Mouse (Mus musculus) MN1 (cell line): ENCODE data around the gene Ptprg.
"Not testable (repeated sequence)": the region's sequence is repeated elsewhere in the genome, so short reads cannot be mapped to it uniquely, and the experiment has no call there.

Experiments
- DNase-seq: peaks from one replicate; pipeline ENCODE4 v3.0.0-alpha.2; 2016; ENCODE audit warnings: low spot score

Gene Ptprg

DNA sequence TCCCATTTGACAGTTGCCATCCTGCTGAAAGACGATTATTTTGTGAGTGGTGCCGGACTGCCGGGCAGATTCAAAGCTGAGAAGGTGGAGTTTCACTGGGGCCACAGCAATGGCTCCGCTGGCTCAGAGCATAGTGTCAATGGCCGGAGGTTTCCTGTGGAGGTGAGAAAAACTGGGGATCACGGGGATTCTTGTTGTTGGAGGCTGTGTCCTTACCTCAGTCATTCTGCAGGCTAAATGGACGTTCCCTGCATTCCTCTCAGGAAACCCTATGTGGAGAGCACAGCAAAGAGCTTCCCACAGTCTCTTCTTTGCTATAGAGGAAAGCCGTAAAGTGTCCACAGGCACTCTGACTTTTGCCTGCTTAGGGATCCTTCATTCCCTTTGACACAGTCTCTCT is 409.2 kb downstream of the Ptprg start:
- no peak for DNase-seq

DNA sequence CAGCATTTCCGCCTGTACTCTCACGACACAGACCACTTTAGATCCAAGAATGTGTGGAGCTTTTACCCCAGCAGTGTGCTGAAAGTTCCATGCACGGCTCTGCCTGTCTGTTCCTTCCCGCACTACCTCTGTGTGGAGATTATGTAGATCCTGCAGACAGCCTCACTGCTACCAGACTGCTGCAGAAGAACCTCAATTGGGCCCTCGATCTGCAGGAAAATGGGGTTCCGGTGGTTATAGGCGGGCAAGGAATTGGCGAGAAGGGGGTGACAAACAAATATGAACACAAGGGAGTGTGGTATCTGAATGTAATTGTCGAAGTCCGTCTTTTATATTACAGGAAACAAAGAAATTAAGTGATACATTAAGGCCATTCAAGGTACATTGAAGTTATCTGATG is 410.5 kb downstream of the Ptprg start:
- DNase-seq, result no peak

DNA sequence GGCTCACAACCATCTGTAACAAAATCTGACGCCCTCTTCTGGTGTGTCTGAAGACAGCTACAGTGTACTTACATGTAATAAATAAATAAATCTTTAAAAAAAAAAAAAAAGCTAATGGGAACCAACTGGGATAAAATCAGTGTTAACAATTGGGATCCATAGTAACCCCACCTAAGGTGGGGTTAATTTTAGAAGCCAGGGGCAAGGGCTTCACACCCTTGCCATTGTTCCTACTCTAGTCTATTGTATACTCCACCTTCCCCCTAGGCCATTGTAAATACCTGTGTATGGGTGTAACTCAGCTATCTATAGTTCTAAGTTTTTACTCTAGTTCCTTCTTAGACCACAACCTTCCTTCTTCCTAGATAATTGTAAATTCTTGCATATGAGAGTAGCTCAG is 411.0 kb downstream of the Ptprg start:
- not testable (repeated sequence) for DNase-seq

DNA sequence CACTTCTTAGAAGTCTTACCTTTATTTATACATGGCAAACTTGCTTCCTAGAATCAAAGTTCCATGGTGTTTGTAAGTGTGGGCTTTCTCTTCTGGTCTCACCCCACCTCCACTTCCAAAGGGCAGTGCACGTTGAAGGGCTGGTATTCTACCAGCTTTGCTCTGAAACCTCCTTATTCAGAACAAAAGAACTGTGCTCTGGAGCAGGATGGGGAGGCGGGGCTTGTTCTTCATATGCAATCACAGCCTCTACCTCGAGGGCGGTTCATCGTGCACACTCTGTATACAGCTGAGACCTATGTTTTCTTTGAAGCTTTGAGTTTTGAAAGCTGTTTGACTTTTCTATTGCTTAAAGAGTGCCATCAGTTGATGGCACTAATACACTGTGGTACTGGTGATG is 412.5 kb downstream of the Ptprg start:
- no peak for DNase-seq

DNA sequence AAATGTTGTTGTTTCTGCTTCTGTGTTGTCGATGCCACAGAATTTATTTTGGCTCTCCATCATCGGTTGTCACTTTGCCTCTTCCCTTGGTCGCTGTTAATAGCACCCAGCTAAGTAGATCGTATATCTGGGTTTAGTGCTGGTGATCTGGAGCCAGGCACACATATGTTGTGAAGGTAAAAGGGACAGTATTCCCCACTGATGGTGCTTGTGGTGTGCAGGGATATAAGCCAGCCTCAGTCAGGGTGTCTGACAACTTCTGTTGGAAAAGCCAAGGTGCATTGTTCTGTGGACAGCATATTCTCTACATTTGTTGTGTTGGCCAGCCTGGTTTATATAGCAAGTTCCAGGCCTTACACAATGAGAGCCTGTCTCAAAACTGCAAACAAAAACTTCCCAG is 428.4 kb downstream of the Ptprg start:
- no peak for DNase-seq

DNA sequence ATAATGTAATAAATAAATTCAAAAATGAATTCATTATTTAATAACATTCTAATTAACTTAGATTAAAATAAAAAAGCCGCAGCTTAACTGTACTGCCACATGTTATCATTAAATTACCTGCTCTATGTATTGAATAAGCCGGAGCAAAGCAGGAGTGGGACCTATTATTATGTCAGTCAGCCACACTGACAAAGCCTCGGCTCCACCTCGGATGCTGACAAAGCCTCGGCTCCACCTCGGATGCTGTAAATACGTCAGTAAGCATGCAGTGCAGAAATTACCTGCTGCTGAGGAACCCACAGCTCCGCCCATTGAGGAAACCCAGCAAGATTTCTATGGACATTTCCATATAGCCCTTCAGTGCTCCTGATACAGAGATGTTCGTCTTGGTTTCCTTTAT is 429.7 kb downstream of the Ptprg start:
- DNase-seq, result no peak

DNA sequence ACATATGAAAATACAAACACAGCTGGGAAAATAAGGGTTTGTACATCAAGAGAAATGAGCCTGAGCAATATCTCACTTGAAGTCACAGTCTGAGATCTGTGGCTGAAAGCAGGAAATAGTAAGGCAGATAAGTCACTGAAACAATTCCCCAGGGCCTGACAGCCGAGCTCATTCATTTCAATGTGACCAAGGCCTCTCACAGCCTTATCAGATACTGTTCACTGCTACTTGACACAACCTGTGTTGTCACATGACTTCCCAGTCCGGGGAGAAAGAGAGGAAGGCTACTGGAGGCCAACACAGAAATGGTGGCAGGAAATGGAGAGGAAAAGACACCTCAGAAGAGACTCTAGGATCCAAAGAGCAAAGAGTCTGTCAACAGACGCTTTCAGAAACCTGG is 430.8 kb downstream of the Ptprg start:
- DNase-seq, result no peak

DNA sequence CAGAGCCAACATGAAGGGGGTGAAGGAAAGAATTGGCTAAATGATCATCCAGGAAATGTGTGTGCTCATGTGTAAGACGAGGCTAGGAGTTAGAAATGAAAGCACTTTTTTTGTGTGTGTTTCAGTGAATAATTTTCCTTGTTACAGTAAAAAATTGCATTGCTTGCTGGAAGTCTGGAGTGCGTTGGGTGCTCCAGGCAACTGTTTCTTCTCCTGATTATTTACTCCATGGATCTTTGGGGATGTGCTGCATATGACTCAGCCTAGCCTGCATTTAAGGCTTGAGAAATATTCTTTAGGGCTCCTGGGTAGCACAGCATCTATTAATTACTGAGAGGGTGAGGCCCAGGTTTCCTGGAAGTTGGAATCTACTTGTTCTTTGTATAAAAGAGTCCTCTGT is 435.6 kb downstream of the Ptprg start:
- DNase-seq, result no peak

DNA sequence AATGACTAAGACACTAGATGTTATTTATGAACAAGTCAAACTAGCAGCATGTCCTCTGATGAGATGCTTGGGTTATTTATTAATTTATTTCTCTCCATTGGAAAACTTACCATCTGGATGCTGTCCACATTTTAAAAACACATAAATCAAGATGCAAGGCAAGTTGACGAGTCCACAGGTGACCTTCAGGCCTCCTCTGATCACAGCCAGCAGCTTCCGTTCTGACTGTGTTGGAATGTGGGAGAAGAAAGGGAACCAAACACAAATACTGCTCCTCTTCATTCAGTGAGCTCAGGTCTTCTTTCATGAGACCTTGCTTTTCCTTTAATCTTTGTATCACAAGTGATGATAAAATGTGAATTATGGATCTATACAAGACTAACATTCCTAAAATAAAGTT is 437.8 kb downstream of the Ptprg start:
- DNase-seq, result no peak

DNA sequence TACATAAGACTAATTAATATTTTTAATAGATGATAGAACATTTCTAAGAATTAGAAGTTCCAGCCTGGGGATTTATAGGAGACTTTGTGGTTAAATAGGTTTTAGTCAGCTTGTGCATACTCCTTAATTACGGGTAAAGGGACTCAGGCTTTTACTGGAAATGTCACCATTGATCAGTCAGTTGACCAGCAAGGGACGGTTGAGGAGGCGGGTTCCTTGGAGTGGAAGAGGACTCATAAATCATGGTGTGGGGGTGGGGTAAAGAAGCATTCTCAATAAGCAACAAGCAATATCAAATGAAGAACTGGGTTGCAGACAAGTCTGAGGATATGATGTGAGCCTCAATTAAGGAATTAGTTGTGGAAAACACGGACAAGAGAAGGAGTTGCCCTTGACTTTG is 438.8 kb downstream of the Ptprg start:
- no peak for DNase-seq

DNA sequence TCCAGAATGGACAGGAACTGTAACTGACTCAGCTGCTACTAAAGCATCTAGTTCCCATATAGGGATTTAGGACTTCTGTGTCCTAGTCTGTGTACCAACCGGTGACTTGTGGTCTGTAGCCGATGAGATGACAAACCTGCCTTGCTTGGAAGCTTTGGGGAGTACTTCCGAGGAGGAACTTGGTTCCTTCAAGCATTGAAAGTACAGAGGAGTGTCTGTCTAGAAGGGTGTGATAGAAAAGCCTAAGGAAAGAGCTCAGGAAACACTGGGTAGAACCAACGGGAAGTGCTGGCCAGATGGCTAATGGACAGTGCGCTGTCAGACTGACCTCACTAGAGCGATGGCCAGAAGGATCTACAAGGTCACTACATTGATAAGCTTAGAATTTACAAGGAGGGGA is 439.2 kb downstream of the Ptprg start:
- DNase-seq, result no peak

DNA sequence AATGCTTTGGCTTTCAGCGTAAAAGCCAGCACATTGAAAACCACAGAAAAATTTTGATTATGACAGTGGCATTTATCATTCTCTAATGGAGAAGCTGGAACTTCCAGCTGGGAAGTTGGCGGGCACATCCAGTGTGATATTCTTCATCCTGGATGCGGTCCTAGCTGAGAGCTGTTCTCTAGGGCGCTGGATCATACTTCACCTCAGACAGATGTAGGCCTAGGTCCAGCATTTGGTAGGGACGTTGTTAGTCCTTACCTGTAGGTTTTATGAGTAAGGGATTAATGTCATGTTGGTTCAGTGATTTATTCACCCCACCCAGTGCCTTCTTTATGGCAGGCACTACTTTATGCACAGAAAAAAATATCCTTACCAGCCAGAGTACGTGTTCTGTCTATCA is 444.2 kb downstream of the Ptprg start:
- no peak for DNase-seq

DNA sequence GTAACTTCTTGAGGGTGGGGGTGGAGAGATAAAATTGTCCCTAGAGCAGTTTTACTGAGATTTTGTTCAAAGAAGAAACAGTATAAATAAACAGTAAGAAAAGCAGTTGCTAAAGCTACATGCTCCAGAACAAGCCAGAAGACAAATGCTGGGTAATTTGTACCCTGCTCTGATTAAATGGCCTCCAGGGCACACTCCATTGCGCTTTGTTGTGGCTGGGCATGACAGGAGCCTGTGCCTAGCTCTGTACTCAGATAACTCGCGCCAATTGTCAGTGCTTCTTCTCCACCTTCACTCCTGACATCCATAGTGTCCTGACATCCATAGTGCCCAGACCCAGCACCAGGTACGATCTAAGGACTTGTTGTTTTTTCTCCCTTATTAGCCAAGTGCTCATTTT is 445.1 kb downstream of the Ptprg start:
- no peak for DNase-seq

DNA sequence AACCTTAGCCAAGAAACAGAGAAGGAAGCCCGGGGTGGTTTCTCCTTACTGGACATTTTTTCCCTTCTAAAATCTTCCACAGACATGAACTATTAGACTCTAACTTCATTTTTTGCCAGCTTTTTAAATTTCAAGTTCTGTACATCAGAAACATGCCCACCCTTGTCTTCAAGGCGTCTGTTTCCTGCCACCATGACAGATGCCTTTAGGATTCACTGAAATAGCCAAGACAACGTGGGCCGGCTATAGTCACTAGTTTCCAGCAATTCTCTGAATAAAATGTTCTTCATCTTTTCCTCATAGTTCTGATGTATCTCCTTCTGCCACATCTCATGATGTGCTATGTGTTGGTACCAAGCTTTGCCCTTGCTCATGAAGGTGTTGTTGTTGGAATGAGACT is 450.7 kb downstream of the Ptprg start:
- no peak for DNase-seq

DNA sequence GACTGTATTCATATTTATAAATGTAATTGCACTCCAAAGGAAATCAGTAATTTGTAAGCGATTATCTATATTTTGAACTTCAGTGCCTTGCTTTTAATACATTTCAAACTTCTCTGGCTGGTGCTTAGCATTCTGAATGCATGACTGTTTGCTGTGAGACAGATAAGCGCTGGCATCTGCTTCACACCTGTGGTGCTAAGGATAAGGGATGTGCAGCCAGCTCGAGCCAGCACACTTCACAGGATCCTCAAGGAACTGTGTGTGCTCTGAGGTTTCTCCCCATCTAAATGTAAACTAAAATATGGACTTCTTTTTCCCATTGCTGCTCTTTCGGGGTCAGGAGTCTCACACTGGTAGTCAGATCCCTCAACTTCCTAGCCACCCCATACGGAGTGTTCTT is 458.4 kb downstream of the Ptprg start:
- no peak for DNase-seq

DNA sequence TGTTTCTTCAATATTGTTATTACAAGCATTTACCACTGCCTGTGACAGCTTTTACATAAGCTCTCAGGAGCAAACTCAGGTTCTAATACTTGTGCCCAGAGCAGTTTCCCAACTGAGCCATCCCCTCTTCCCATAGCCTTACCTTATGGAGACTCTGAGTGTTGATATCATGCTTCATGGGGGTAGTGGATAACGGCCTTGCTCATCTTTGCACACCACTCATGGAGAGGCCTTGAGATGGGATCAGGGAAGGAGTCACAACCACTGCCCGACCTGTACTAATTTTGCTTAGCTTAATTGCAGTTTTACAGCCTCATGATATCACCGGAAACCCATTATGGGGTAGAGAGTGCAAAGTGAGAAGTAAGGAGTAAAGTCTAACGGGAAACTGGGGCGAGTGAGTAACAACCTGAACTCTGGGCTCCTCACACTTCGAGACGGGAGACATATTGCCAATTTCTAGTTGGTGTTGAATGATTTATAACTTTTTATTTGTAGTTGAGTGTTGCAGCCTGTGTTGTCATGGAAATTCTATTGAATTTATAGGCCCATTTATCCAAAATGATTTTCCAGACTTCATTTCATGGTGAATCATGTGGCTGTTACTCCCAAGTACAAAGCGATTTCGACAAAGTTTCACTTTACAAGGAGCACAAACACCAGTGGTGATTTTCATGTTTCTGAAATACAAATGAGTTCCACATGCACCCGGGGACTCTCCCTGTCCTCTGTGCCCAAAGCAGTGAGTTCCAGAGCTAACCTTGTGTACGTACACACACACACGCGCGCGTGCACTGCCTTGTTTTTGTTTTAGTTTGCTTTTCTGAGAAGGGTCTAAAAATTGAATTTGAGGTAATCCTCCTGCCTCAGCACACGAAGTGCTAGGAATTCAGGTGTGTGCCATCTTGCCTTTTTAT is 472.7 kb downstream of the Ptprg start:
- DNase-seq, result no peak

DNA sequence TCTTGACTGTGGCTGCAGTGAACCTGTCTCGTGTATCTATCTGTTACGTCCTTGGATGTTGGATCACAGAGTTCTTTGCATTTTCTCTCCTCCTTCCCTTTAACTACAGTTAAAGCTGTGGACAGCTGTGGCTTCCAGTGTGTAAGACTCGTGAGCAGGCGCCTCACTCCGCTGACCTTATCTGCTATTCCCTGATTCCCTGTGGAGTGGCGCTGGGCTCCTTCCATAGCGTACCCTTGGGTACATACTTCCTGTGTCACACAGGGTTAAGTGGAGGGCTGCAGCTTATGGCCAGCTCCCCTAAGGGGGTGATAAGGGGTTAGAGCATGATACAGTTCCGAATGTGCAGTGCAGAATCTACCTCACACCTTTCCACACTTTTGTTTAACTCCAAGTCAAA is 473.9 kb downstream of the Ptprg start:
- DNase-seq, result no peak

DNA sequence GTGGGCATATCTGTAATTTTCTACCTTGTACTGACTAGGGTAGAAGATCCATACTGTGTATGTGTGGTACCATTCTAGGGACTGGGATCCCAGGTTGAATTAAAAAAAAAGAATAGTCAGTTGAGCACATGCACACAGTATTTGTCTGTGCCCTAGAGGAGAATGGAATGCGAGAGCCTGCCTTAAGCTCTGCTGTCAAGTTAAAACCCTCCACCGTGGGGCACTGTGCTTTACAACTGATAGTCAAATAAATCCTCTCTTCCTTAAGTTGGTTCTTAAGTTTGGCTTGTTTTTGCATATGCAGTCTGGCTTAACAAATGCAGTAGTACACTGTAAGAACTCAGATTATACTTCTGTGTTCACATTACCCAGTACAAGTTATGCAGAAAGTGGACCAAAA is 476.6 kb downstream of the Ptprg start:
- DNase-seq, result no peak

DNA sequence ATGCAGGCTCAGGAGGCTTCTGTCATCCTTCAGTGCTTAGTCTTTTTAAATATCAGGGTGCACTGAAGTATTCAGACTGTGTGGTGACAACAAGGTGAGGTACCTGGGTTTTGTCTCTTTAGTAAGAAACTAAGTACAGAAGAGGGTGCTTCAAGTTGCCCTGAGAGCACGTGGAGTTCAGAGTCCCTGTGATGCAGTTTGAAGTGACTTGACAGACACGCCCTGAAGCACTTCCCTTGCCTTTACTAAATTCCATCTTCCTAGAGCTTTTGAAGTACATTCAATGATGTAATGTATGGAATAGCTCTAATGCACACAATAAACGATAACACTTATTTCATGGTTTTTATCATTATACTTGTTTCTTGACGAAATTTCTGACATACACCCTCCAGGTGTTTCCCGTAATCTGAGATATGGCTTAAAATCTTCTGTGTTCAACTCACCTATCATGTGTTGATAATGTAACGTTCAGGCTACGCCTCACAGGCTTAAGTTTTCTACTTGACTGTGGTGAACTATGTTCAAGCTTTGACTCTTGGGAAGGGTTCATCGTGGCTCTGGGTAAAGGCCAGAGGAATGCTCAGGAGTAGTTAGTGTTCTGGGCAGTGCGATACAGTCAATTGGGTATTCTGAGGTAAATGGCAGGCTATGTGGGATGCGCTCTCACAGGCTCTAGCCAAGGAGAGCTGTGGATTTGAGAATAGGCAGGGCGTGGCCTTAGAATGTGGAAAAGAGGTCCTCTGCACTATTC is 483.4 kb downstream of the Ptprg start:
- DNase-seq, result no peak

DNA sequence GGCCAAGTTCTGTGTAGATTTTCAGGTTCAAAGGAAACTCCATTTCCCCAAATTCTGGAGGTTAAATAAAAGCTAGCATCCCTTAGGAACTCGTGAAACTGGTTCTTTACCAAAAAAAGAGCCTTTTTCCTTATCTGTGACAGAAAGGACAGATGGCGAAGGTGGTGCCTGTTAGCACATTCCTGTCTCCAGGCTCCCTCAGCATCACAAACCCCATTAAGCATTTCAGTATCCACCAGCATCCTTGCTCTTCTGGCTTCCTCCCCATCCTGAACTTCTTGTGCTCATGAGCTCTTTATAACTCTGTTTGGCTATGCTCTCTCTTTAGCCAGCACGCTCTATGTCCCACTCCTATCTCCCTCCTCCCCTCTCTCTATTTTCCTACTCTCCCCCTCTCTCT is 486.4 kb downstream of the Ptprg start:
- no peak for DNase-seq

DNA sequence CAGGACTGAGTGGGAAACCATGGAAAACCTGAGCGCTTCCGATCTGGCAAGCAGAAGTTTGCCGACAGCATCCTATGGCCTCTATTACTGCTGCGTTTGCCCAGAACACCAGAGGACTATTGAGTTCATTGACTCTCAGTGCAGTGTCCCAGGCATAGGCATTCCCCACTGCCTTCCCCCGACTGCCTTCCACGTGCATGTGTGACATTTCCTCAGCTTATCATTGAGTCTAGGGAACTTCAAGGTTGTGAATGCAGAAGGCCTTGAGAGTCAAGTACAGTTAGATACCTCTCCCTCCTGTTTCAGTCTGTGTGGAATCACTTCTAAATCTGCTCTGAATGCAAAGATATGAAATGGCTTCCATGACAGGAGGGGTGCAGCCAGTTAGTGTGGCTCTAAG is 488.2 kb downstream of the Ptprg start:
- no peak for DNase-seq

DNA sequence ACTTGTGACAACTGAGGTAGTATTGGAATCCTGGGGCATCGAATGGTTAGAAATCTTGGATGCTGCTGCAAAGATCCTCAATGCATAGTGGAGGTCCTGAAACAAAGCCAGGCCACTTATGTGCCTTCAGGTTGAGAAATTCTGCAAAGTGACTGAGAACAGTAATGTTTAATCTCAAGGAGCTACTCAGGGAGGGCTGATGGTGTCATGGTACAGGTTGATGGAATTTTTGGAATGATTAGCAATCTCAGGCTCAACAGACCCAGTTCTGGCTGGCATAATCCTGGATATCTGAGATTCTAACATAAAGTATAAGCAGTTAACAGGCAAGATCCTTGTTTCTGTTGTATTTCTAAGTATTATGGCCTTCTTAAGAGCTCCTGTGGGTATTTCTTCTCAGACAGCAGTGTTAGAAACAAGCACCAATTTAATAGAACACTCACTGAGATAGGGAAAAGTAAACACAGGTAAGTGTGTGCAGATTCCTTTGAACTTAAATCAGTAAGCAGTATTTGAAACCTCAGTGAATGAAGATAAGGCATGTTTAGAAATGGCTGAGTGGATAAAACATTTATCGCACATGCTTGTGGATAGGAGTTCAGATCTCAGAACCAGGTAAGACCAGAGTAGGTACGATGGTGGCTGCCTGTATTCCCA is 493.0 kb downstream of the Ptprg start:
- DNase-seq, result no peak

DNA sequence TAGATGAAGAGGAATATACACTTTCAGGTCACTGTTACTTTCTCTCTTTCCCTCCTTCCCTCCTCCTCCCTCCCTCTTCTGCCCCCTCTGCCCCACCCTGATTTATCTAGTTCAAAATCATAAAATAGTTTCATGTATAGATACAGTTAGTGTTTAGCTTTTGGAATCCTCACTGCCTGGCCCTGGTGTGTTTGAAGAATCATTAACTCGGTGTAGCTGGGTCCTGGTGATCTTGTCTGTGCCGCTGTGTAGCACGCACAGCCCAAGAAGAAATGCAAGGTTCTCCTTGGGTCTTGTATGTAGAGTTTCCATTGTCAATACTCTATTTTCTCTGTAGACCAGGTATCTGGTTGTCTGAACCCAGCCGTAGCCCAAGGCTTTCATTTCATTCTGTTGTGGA is 494.3 kb downstream of the Ptprg start:
- DNase-seq, result no peak
